Mouse (Mus musculus) left cerebral cortex, postnatal 36 days (tissue): ENCODE data around the gene Vdac1. TPM values are rescaled to one million over a fixed set of nuclear protein-coding genes. Genes with fewer than 3 reads are reported as not detected.

Source experiments
- total RNA-seq, 2 experiments: library from RNA; stranded (reverse); gene quantifications; 2 replicates each; pipeline ENCODE4 v1.2.3; 2021

Vdac1 gene
- total RNA-seq, 2 experiments from 2014 or later: 542 to 579 TPM

Other genes with a start within 250 kb of the Vdac1 start
- gene Olfr1373, start 215.3 kb upstream of the Vdac1 start, total RNA-seq: not detected
- gene Olfr1371, start 146.9 kb upstream of the Vdac1 start, total RNA-seq: not detected
- gene Skp1a, start 128.9 kb upstream of the Vdac1 start, total RNA-seq: 100 to 1,000 TPM; 453 to 466 TPM
- 1 to 10 TPM; 3.3 to 6.3 TPM for gene Tcf7, start 77.8 kb upstream of the Vdac1 start, total RNA-seq
- 10 to 100 TPM; 65.7 to 65.8 TPM for gene 9530068E07Rik, start 35.6 kb downstream of the Vdac1 start, total RNA-seq